Mouse (Mus musculus) hindbrain, embryonic 10.5 days (tissue): ENCODE data around the gene Tacc3. TPM values are rescaled to one million over a fixed set of nuclear protein-coding genes. Genes with fewer than 3 reads are reported as not detected.

Experiments
- DNase-seq: peaks from one replicate; pipeline ENCODE4 v3.0.0-alpha.2; 2017; ENCODE audit warnings: low spot score
- H3K27ac ChIP-seq: fragments of 300-500 bp; sonication (generic); 2 replicates; pipeline ENCODE4 v1.5.1; 2016; ENCODE audit warnings: mild to moderate bottlenecking, moderate library complexity
- H3K27me3 ChIP-seq: fragments of 300-500 bp; sonication (generic); 2 replicates; pipeline ENCODE4 v1.6.1; 2016; ENCODE audit warnings: mild to moderate bottlenecking; ENCODE audit not compliant: poor library complexity, insufficient read depth, severe bottlenecking
- H3K36me3 ChIP-seq: fragments of 300-500 bp; sonication (generic); 2 replicates; pipeline ENCODE4 v1.6.1; 2016; ENCODE audit warnings: mild to moderate bottlenecking, moderate library complexity
- H3K4me1 ChIP-seq: fragments of 300-500 bp; sonication (generic); replicated peaks from 2 replicates; pipeline ENCODE4 v1.6.1; 2016; ENCODE audit warnings: mild to moderate bottlenecking
- H3K4me3 ChIP-seq: fragments of 300-500 bp; sonication (generic); 2 replicates; pipeline ENCODE4 v1.5.1; 2016; ENCODE audit warnings: mild to moderate bottlenecking, moderate library complexity
- H3K9me3 ChIP-seq: fragments of 300-500 bp; sonication (generic); 2 replicates; pipeline ENCODE4 v1.6.1; 2016; ENCODE audit warnings: mild to moderate bottlenecking, moderate library complexity
- WGBS: fragments of 180-500 bp; shearing (Covaris S2); methylation state at CpG from one replicate; pipeline ENCODE4 v1.1.7; 2016; 5-methylcytosine and 5-hydroxymethylcytosine counted together
- polyA plus RNA-seq: library from polyadenylated mRNA; unstranded; fragments of >200 nt; fragmentation: Nextera tagmentation; extraction: Ambion mirVana; gene quantifications from 2 replicates; pipeline ENCODE4 v1.2.1, GENCODE M21; 2016

The Tacc3 gene
- polyA plus RNA-seq, 1 experiment from 2014 or later = 259 TPM

- peak; percentile 78 for DNase-seq
- H3K36me3 ChIP-seq = no peaks in the 10 kb centered on the region
- H3K4me1 ChIP-seq = peaks cover 65% of the 10 kb centered on the region
- WGBS = 23% methylated on average over 20 of the region's 20 CpGs
- peak overlapping the region; percentile 35 for H3K4me3 ChIP-seq
- H3K27me3 ChIP-seq = peaks cover 99% of the 10 kb centered on the region
- no peaks in the 10 kb centered on the region for H3K9me3 ChIP-seq
- H3K27ac ChIP-seq = peak overlapping the region; percentile 86
Observed at GRCm38 (mm10) chr5:33689221-33689844, 31.4 kb downstream of the Tacc3 start.

GRCm38 (mm10) chr5:33689852-33690645 lies 32.1 kb downstream of the Tacc3 start:
- H3K9me3 ChIP-seq = no peaks in the 10 kb centered on the region
- no peak for DNase-seq
- H3K36me3 ChIP-seq = no peaks in the 10 kb centered on the region
- H3K4me1 ChIP-seq = peaks cover 65% of the 10 kb centered on the region
- H3K27me3 ChIP-seq = peaks cover 99% of the 10 kb centered on the region
- WGBS = 75% methylated on average over 11 of the region's 11 CpGs
- H3K4me3 ChIP-seq = peak overlapping the region; percentile 35
- H3K27ac ChIP-seq = peak overlapping the region; percentile 86

- Histone ChIP-seq H3K27me3 (peaks cover 97% of the 10 kb centered on the region), H3K27ac (peak overlapping the region; percentile 89), H3K4me1 (peaks cover 88% of the 10 kb centered on the region), H3K36me3 (no peaks in the 10 kb centered on the region), H3K9me3 (no peaks in the 10 kb centered on the region), H3K4me3 (peak overlapping the region; percentile 35)
- WGBS = 3% methylated on average over 24 of the region's 24 CpGs
- peak; percentile 55 for DNase-seq
Observed at GRCm38 (mm10) chr5:33692393-33692792, 34.5 kb downstream of the Tacc3 start.

GRCm38 (mm10) chr5:33694461-33694847 lies 36.5 kb downstream of the Tacc3 start:
- DNase-seq = no peak
- H3K27ac ChIP-seq = peak overlapping the region; percentile 95
- H3K9me3 ChIP-seq = no peaks in the 10 kb centered on the region
- WGBS = 32% methylated on average over 9 of the region's 9 CpGs
- H3K36me3 ChIP-seq = no peaks in the 10 kb centered on the region
- H3K27me3 ChIP-seq = peaks cover 97% of the 10 kb centered on the region
- H3K4me3 ChIP-seq = peak overlapping the region; percentile 54
- peaks cover 92% of the 10 kb centered on the region for H3K4me1 ChIP-seq

GRCm38 (mm10) chr5:33694848-33695717 lies 37.2 kb downstream of the Tacc3 start:
- Histone ChIP-seq H3K27me3 (peaks cover 97% of the 10 kb centered on the region), H3K9me3 (no peaks in the 10 kb centered on the region), H3K36me3 (no peaks in the 10 kb centered on the region), H3K4me1 (peaks cover 92% of the 10 kb centered on the region), H3K4me3 (peak overlapping the region; percentile 54), H3K27ac (peak overlapping the region; percentile 95)
- peak; percentile 86 for DNase-seq
- 2% methylated on average over 71 of the region's 71 CpGs for WGBS

- H3K4me3 ChIP-seq = peak overlapping the region; percentile 54
- H3K4me1 ChIP-seq = peaks cover 92% of the 10 kb centered on the region
- WGBS = 2% methylated on average over 24 of the region's 24 CpGs
Observed at GRCm38 (mm10) chr5:33695718-33696121, 37.8 kb downstream of the Tacc3 start.

GRCm38 (mm10) chr5:33696430-33696829 lies 38.5 kb downstream of the Tacc3 start:
- peaks cover 95% of the 10 kb centered on the region for H3K4me1 ChIP-seq
- H3K9me3 ChIP-seq = no peaks in the 10 kb centered on the region
- H3K4me3 ChIP-seq = peak overlapping the region; percentile 54; the same call in 1 of the 2 replicates
- DNase-seq = no peak
- WGBS = 50% methylated on average over 5 of the region's 5 CpGs
- H3K27me3 ChIP-seq = peaks cover 97% of the 10 kb centered on the region
- H3K36me3 ChIP-seq = no peaks in the 10 kb centered on the region
- peak overlapping the region; percentile 95 for H3K27ac ChIP-seq

More at GRCm38 (mm10) chr5:33695718-33696121, 37.8 kb downstream of the Tacc3 start:
- Histone ChIP-seq H3K9me3 (no peaks in the 10 kb centered on the region), H3K36me3 (no peaks in the 10 kb centered on the region), H3K27ac (peak overlapping the region; percentile 95), H3K27me3 (peaks cover 97% of the 10 kb centered on the region)
- no peak for DNase-seq

- peaks cover 97% of the 10 kb centered on the region for H3K4me1 ChIP-seq
- DNase-seq = no peak
- peak overlapping the region; percentile 95 for H3K27ac ChIP-seq
- no peaks in the 10 kb centered on the region for H3K36me3 ChIP-seq
- 0 out of 2 replicates have a peak overlapping the region, but pooled peaks have one; percentile 11 for H3K4me3 ChIP-seq
- no peaks in the 10 kb centered on the region for H3K9me3 ChIP-seq
- 18% methylated on average over 1 of the region's 1 CpGs for WGBS
- peaks cover 97% of the 10 kb centered on the region for H3K27me3 ChIP-seq
Observed at GRCm38 (mm10) chr5:33697534-33697933, 39.6 kb downstream of the Tacc3 start.

GRCm38 (mm10) chr5:33697947-33698512 lies 40.1 kb downstream of the Tacc3 start:
- peak overlapping the region; percentile 95 for H3K27ac ChIP-seq
- H3K4me1 ChIP-seq = peaks cover 97% of the 10 kb centered on the region
- peaks cover 97% of the 10 kb centered on the region for H3K27me3 ChIP-seq
- no peaks in the 10 kb centered on the region for H3K36me3 ChIP-seq
- 18% methylated on average over 13 of the region's 13 CpGs for WGBS
- no peaks in the 10 kb centered on the region for H3K9me3 ChIP-seq
- 0 out of 2 replicates have a peak overlapping the region, but pooled peaks have one; percentile 11 for H3K4me3 ChIP-seq
- DNase-seq = no peak

- Histone ChIP-seq H3K9me3 (no peaks in the 10 kb centered on the region), H3K27me3 (peaks cover 94% of the 10 kb centered on the region), H3K27ac (peak overlapping the region; percentile 95), H3K4me1 (peaks cover 99% of the 10 kb centered on the region), H3K4me3 (0 out of 2 replicates have a peak overlapping the region, but pooled peaks have one; percentile 11), H3K36me3 (no peaks in the 10 kb centered on the region)
- 83% methylated on average over 5 of the region's 5 CpGs for WGBS
- DNase-seq = no peak
Observed at GRCm38 (mm10) chr5:33698669-33699068, 40.7 kb downstream of the Tacc3 start.

GRCm38 (mm10) chr5:33700010-33700409 lies 42.1 kb downstream of the Tacc3 start:
- H3K4me1 ChIP-seq = peaks cover 99% of the 10 kb centered on the region
- no peaks in the 10 kb centered on the region for H3K36me3 ChIP-seq
- H3K27me3 ChIP-seq = peaks cover 91% of the 10 kb centered on the region
- 48% methylated on average over 13 of the region's 13 CpGs for WGBS
- H3K27ac ChIP-seq = peak overlapping the region; percentile 95
- no peaks in the 10 kb centered on the region for H3K9me3 ChIP-seq
- no peak for DNase-seq
- 0 out of 2 replicates have a peak overlapping the region, but pooled peaks have one; percentile 2 for H3K4me3 ChIP-seq

- no peaks in the 10 kb centered on the region for H3K36me3 ChIP-seq
- 89% methylated on average over 11 of the region's 11 CpGs for WGBS
- H3K4me1 ChIP-seq = peaks cover 99% of the 10 kb centered on the region
- no peaks in the 10 kb centered on the region for H3K9me3 ChIP-seq
- H3K27me3 ChIP-seq = peaks cover 86% of the 10 kb centered on the region
- H3K4me3 ChIP-seq = no peak overlapping the region
- no peak for DNase-seq
- H3K27ac ChIP-seq = peak overlapping the region; percentile 95
Observed at GRCm38 (mm10) chr5:33701832-33702231, 43.9 kb downstream of the Tacc3 start.
